Mouse (Mus musculus) layer of hippocampus, postnatal 14 days (tissue): ENCODE measurements around the gene Olfr429. TPM values are rescaled to one million over a fixed set of nuclear protein-coding genes. Genes with fewer than 3 reads are reported as not detected.
"Not testable (repeated sequence)": the region's sequence is repeated elsewhere in the genome, so short reads cannot be mapped to it uniquely, and the experiment has no call there.

Source experiments
- DNase-seq, 2 experiments: peaks; one replicate each; pipeline ENCODE4 v3.0.0; 2021 to 2022; ENCODE audit warnings: low spot score in 2 of 2, mixed read lengths in 1 of 2
- long read RNA-seq, 2 experiments: library from polyadenylated mRNA; stranded (forward); transcript quantifications; one replicate each; pipeline ENCODE4 v2.0.0; 2021
- total RNA-seq, 2 experiments: library from RNA; stranded (reverse); gene quantifications; 2 replicates each; pipeline ENCODE4 v1.2.3; 2021

Olfr429 gene
- total RNA-seq = not detected
- long read RNA-seq, experiment 1 = 0 reads
- long read RNA-seq, experiment 2 = 0 reads

GRCm38 (mm10) chr1:174084031-174084430 is at the start of gene Olfr429:
TSS of gene Olfr429 (plus strand) at chr1:174084331.
- no peak for DNase-seq

- no peak for DNase-seq
Measured at GRCm38 (mm10) chr1:174035841-174036240, 48.3 kb upstream of the Olfr429 start.

- DNase-seq = no peak
Measured at GRCm38 (mm10) chr1:174038480-174038879, 45.7 kb upstream of the Olfr429 start.

GRCm38 (mm10) chr1:174040523-174041177 is 43.5 kb upstream of the Olfr429 start, which contains the start of gene Olfr433:
TSS of gene Olfr433 (plus strand) at chr1:174040705.
- DNase-seq = no peak

DNA sequence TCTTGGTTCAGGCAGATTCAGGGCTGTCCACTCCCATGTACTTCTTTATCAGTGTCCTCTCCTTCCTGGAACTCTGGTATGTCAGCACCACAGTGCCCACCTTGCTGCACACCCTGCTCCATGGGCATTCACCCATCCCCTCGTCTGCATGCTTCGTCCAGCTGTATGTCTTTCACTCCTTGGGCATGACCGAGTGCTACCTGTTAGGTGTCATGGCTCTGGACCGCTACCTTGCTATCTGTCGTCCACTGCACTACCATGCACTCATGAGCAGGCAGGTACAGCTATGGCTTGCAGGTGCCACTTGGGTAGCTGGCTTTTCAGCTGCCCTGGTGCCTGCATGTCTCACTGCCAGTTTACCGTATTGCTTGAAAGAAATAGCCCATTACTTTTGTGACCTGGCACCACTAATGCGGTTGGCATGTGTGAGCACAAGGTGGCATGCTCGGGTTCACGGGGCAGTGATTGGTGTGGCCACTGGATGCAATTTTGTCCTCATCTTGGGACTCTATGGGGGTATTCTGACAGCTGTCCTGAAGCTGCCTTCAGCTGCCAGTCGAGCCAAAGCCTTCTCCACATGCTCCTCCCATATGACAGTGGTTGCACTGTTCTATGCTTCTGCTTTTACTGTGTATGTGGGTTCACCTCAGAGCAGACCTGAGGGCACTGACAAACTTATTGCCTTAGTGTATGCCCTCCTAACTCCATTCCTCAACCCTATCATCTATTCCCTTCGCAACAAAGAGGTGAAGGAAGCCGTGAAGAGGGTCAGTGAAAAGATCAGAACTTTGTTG is 41.8 kb upstream of the Olfr429 start:
- DNase-seq = not testable (repeated sequence)

DNA sequence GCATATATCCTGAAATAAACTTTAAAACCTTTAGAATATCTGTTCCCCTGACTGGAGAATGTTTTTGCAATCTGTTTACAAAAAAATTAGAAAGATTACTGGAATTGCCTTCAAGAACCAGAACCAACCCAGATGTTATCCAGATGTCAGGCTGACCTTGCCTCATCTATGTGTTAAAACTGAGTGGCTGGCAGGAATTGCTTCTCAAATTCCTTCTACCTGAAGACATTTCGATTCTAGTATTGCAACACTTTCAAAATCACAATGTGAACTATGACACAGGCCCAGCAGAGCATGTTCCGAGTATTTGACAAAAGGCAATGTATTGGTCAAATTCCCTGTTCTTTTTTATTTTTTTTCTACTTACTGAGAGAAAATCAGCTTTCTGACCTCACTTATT is 39.7 kb upstream of the Olfr429 start:
- DNase-seq = no peak

- DNase-seq = not testable (repeated sequence)
Measured at GRCm38 (mm10) chr1:174048227-174048626, 35.9 kb upstream of the Olfr429 start.

- DNase-seq = no peak
Measured at GRCm38 (mm10) chr1:174048893-174049292, 35.2 kb upstream of the Olfr429 start, which contains the start of gene Olfr432. TSS of gene Olfr432 (plus strand) at chr1:174049205.

GRCm38 (mm10) chr1:174049357-174049756 is 34.8 kb upstream of the Olfr429 start:
- DNase-seq = not testable (repeated sequence)

GRCm38 (mm10) chr1:174050532-174050931 is 33.6 kb upstream of the Olfr429 start:
- no peak for DNase-seq

GRCm38 (mm10) chr1:174051515-174051914 is 32.6 kb upstream of the Olfr429 start:
- no peak for DNase-seq

GRCm38 (mm10) chr1:174051931-174052536 is 32.1 kb upstream of the Olfr429 start:
- DNase-seq = no peak

- DNase-seq = no peak
Measured at GRCm38 (mm10) chr1:174052981-174053380, 31.1 kb upstream of the Olfr429 start.

- DNase-seq = no peak
Measured at GRCm38 (mm10) chr1:174055248-174055647, 28.9 kb upstream of the Olfr429 start.

DNA sequence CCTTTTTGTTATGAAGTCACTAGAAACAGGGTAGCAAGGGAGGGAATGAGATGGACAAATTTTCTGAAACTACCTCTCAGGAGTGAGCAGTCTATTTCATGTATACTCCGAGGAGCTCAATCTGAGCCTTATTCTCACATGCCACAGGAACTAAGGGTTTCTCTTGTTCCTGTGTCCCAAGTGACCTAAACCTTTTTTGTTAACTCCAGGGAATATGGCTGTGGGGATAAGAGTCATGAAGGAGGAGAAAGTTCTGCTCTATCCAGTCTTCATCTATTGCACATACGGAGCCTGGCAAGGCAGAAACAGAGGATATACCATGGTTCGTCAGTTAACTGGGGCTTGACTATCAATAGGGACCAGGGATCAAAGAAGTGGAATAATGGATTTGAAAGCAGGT is 17.8 kb upstream of the Olfr429 start, which contains the start of gene Olfr430:
TSS of gene Olfr430 (plus strand) at position 301 of the 400 bp plus-strand sequence.
- no peak for DNase-seq

DNA sequence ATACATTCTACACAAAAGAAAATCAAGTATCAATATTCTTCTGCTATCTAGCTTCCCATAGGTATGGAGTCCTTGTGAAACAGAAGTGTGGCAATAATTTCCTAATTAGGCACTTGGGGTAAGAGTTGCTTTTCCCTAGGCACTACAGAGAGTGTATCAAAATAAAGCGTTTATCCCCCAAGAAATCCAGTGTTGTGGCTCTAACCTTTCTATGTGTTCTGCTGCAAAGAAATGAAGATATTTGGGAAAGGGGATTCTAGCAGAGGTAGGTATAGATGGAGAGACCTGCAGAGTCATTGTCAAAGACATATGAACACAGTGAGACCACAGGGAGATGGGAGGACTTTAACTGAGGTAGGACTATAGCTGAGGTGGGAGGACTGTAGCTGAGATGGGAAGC is 12.5 kb downstream of the Olfr429 start, which contains the start of gene Olfr427:
TSS of gene Olfr427 (plus strand) at position 301 of the 400 bp plus-strand sequence.
- no peak for DNase-seq

- DNase-seq = no peak
Measured at GRCm38 (mm10) chr1:174103735-174104134, 19.6 kb downstream of the Olfr429 start.

GRCm38 (mm10) chr1:174121062-174121461 is 36.9 kb downstream of the Olfr429 start, which contains the start of gene Olfr231:
TSS of gene Olfr231 (minus strand) at chr1:174121162.
- DNase-seq = no peak

- DNase-seq = no peak
Measured at GRCm38 (mm10) chr1:174131217-174131616, 47.1 kb downstream of the Olfr429 start, which contains the start of gene Olfr424. TSS of gene Olfr424 (plus strand) at chr1:174131517.

GRCm38 (mm10) chr1:174131999-174132398 is 47.9 kb downstream of the Olfr429 start:
- no peak for DNase-seq
